Mouse (Mus musculus) cerebellum, postnatal 10 days (tissue): ENCODE measurements at regions not wholly inside any gene's neighbourhood (a gene's known extent, or its start where the extent isn't known, plus 50 kb on each side); places are given as distances from the start of the nearest gene placed in this dataset.

Experiments used
- DNase-seq, 2 experiments: peaks; one replicate each; pipeline ENCODE4 v3.0.0; 2021; ENCODE audit warnings: mixed read lengths in 2 of 2

- DNase-seq, result no peak
Observed at GRCm38 (mm10) chr7:34587239-34587638, 69.3 kb downstream of the Kctd15 start.

- no peak for DNase-seq
Observed at GRCm38 (mm10) chr7:34585312-34585865, 71.1 kb downstream of the Kctd15 start.

GRCm38 (mm10) chr7:34584870-34585269, 71.7 kb downstream of the Kctd15 start:
- DNase-seq, result no peak

GRCm38 (mm10) chr7:34580866-34581265, 75.7 kb downstream of the Kctd15 start:
- no peak for DNase-seq

- DNase-seq, result peak; percentile 79 to 81
Observed at GRCm38 (mm10) chr7:34571295-34571694, 85.2 kb downstream of the Kctd15 start.

- peak; percentile 75 for DNase-seq
Observed at GRCm38 (mm10) chr7:34570114-34571065, 86.1 kb downstream of the Kctd15 start.

- no peak for DNase-seq
Observed at GRCm38 (mm10) chr7:34569747-34570113, 86.8 kb downstream of the Kctd15 start.

- DNase-seq, result no peak
Observed at GRCm38 (mm10) chr7:34567575-34567974, 89.0 kb downstream of the Kctd15 start.

GRCm38 (mm10) chr7:34562160-34562559, 94.4 kb downstream of the Kctd15 start:
- no peak for DNase-seq

- DNase-seq, result no peak
Observed at GRCm38 (mm10) chr7:34558615-34559343, 97.8 kb downstream of the Kctd15 start.

GRCm38 (mm10) chr7:34555196-34555595, 101.3 kb downstream of the Kctd15 start:
- DNase-seq, result peak; percentile 67

GRCm38 (mm10) chr7:34546609-34547316, 109.8 kb downstream of the Kctd15 start:
- no peak for DNase-seq

- DNase-seq, result no peak
Observed at GRCm38 (mm10) chr7:34545906-34546305, 110.6 kb downstream of the Kctd15 start.

GRCm38 (mm10) chr7:34541906-34542305, 114.6 kb downstream of the Kctd15 start:
- DNase-seq, result peak; percentile 20 to 31

GRCm38 (mm10) chr7:34541000-34541399, 115.5 kb downstream of the Kctd15 start:
- no peak for DNase-seq

- DNase-seq, result no peak
Observed at GRCm38 (mm10) chr7:34539856-34540255, 116.7 kb downstream of the Kctd15 start.

- no peak for DNase-seq
Observed at GRCm38 (mm10) chr7:34538310-34539055, 118.0 kb downstream of the Kctd15 start.

GRCm38 (mm10) chr7:34537122-34537521, 119.4 kb downstream of the Kctd15 start:
- no peak for DNase-seq

- DNase-seq, result no peak
Observed at GRCm38 (mm10) chr7:34534241-34534640, 122.3 kb downstream of the Kctd15 start.

- DNase-seq, result no peak
Observed at GRCm38 (mm10) chr7:34531639-34532038, 124.9 kb downstream of the Kctd15 start.

- no peak for DNase-seq
Observed at GRCm38 (mm10) chr7:34507858-34508257, 114.7 kb upstream of the Lsm14a start.

- no peak for DNase-seq
Observed at GRCm38 (mm10) chr7:34506816-34507215, 113.7 kb upstream of the Lsm14a start.
